Mouse (Mus musculus) neural tube, embryonic 14.5 days (tissue): Measurements from ENCODE around the gene Tm9sf3. TPM values are rescaled to one million over a fixed set of nuclear protein-coding genes. Genes with fewer than 3 reads are reported as not detected.
A peak's percentile ranks its signal among the peaks of the same experiment; 100 is the strongest.

ENCODE experiments used
- ATAC-seq: fragments of 200-750 bp; cut with Nextera tagmentation; 2 replicates; pipeline ENCODE4 v1.8.0; 2017; ENCODE audit warnings: low read depth, mild to moderate bottlenecking, moderate TSS enrichment, moderate library complexity
- H3K27ac ChIP-seq: fragments of 300-500 bp; sonication (generic); 2 replicates; pipeline ENCODE4 v1.5.1; 2014; ENCODE audit warnings: low read depth, mild to moderate bottlenecking, control low read depth, low read length, moderate library complexity, mixed read lengths
- H3K27me3 ChIP-seq: fragments of 300-500 bp; sonication (generic); 2 replicates; pipeline ENCODE4 v1.6.1; 2014; ENCODE audit warnings: low read length; ENCODE audit not compliant: control insufficient read depth, insufficient read depth
- H3K36me3 ChIP-seq: fragments of 300-500 bp; sonication (generic); 2 replicates; pipeline ENCODE4 v1.6.1; 2014; ENCODE audit warnings: low read length, mixed read lengths; ENCODE audit not compliant: control insufficient read depth, insufficient read depth
- H3K4me1 ChIP-seq: fragments of 300-500 bp; sonication (generic); 2 replicates; pipeline ENCODE4 v1.6.1; 2014; ENCODE audit warnings: low read length; ENCODE audit not compliant: control insufficient read depth, insufficient read depth
- H3K4me2 ChIP-seq: fragments of 300-500 bp; sonication (generic); 2 replicates; pipeline ENCODE4 v1.6.1; 2014; ENCODE audit warnings: mild to moderate bottlenecking, low read depth, low read length, control low read depth
- H3K4me3 ChIP-seq: fragments of 300-500 bp; sonication (generic); 2 replicates; pipeline ENCODE4 v1.5.1; 2014; ENCODE audit warnings: low read depth, low read length, control low read depth, mixed read lengths
- H3K9ac ChIP-seq: fragments of 300-500 bp; sonication (generic); replicated peaks from 2 replicates; pipeline ENCODE4 v1.6.1; 2014; ENCODE audit warnings: low read depth, mild to moderate bottlenecking, control low read depth, low read length, mixed read lengths
- H3K9me3 ChIP-seq: fragments of 300-500 bp; sonication (generic); 2 replicates; pipeline ENCODE4 v1.6.1; 2016; ENCODE audit warnings: low read length; ENCODE audit not compliant: control insufficient read depth
- WGBS: fragments of 180-500 bp; shearing (Covaris S2); extraction: QIAGEN DNeasy Blood & Tissue Kit; methylation state at CpG from one replicate; pipeline ENCODE4 v1.1.7; 2014; 5-methylcytosine and 5-hydroxymethylcytosine counted together
- polyA plus RNA-seq: library from polyadenylated mRNA; unstranded; fragments of >200 nt; fragmentation: Nextera tagmentation; extraction: Ambion mirVana; gene quantifications from 2 replicates; pipeline ENCODE4 v1.2.1, GENCODE M21; 2014

The Tm9sf3 gene
- polyA plus RNA-seq, 1 experiment from 2014 or later = 83.8 TPM

- no peak overlapping the region for H3K4me3 ChIP-seq
- H3K9ac ChIP-seq = no peak overlapping the region
- peaks cover 12% of the 10 kb centered on the region for H3K4me1 ChIP-seq
- H3K9me3 ChIP-seq = no peaks in the 10 kb centered on the region
- WGBS = 72% methylated on average over 11 of the region's 11 CpGs
- ATAC-seq = no peak
- H3K27ac ChIP-seq = no peak overlapping the region
- H3K27me3 ChIP-seq = peaks cover 4% of the 10 kb centered on the region; the same call in 1 of the 2 replicates
- H3K36me3 ChIP-seq = no peaks in the 10 kb centered on the region
- no peak overlapping the region for H3K4me2 ChIP-seq
These were observed 59.4 kb downstream of the Tm9sf3 start for GRCm38 (mm10) chr19:41204159-41205081.

GRCm38 (mm10) chr19:41197606-41198005, 66.2 kb downstream of the Tm9sf3 start:
- Histone ChIP-seq H3K9ac (no peak overlapping the region), H3K27me3 (no peaks in the 10 kb centered on the region), H3K4me1 (peaks cover under 1% of the 10 kb centered on the region; the same call in 1 of the 2 replicates), H3K27ac (no peak overlapping the region), H3K4me3 (no peak overlapping the region), H3K36me3 (no peaks in the 10 kb centered on the region), H3K4me2 (no peak overlapping the region), H3K9me3 (no peaks in the 10 kb centered on the region)
- ATAC-seq = no peak
- WGBS = 89% methylated on average over 12 of the region's 12 CpGs

GRCm38 (mm10) chr19:41193379-41193778, 70.4 kb downstream of the Tm9sf3 start:
- H3K9me3 ChIP-seq = no peaks in the 10 kb centered on the region
- no peak overlapping the region for H3K9ac ChIP-seq
- no peak overlapping the region for H3K4me3 ChIP-seq
- H3K4me1 ChIP-seq = peaks cover 14% of the 10 kb centered on the region; the same call in 1 of the 2 replicates
- no peak overlapping the region for H3K4me2 ChIP-seq
- no peak overlapping the region for H3K27ac ChIP-seq
- ATAC-seq = no peak
- H3K36me3 ChIP-seq = no peaks in the 10 kb centered on the region
- no peaks in the 10 kb centered on the region for H3K27me3 ChIP-seq
- WGBS = 75% methylated on average over 1 of the region's 1 CpGs

GRCm38 (mm10) chr19:41192953-41193352, 70.8 kb downstream of the Tm9sf3 start:
- H3K4me1 ChIP-seq = peaks cover 14% of the 10 kb centered on the region; the same call in 1 of the 2 replicates
- no peak overlapping the region for H3K4me3 ChIP-seq
- H3K27me3 ChIP-seq = no peaks in the 10 kb centered on the region
- no peaks in the 10 kb centered on the region for H3K9me3 ChIP-seq
- no peak overlapping the region for H3K4me2 ChIP-seq
- H3K9ac ChIP-seq = no peak overlapping the region
- WGBS = 30% methylated on average over 4 of the region's 4 CpGs
- 0 out of 2 replicates have a peak, but pooled peaks have one; percentile 45 for ATAC-seq
- no peak overlapping the region for H3K27ac ChIP-seq
- H3K36me3 ChIP-seq = no peaks in the 10 kb centered on the region

- H3K27ac ChIP-seq = no peak overlapping the region
- H3K9me3 ChIP-seq = no peaks in the 10 kb centered on the region
- H3K27me3 ChIP-seq = no peaks in the 10 kb centered on the region
- H3K4me3 ChIP-seq = no peak overlapping the region
- WGBS = 80% methylated on average over 9 of the region's 9 CpGs
- no peak overlapping the region for H3K9ac ChIP-seq
- H3K4me1 ChIP-seq = peaks cover 14% of the 10 kb centered on the region; the same call in 1 of the 2 replicates
- no peak overlapping the region for H3K4me2 ChIP-seq
- ATAC-seq = no peak
- no peaks in the 10 kb centered on the region for H3K36me3 ChIP-seq
These were observed 72.1 kb downstream of the Tm9sf3 start for GRCm38 (mm10) chr19:41191724-41192123.

GRCm38 (mm10) chr19:41190876-41191434, 72.8 kb downstream of the Tm9sf3 start:
- Histone ChIP-seq H3K27ac (no peak overlapping the region), H3K9me3 (no peaks in the 10 kb centered on the region), H3K27me3 (no peaks in the 10 kb centered on the region), H3K36me3 (no peaks in the 10 kb centered on the region), H3K4me1 (peaks cover 14% of the 10 kb centered on the region; the same call in 1 of the 2 replicates), H3K4me2 (no peak overlapping the region), H3K4me3 (no peak overlapping the region), H3K9ac (no peak overlapping the region)
- WGBS = 17% methylated on average over 6 of the region's 6 CpGs
- peak; percentile 29; the same call in 1 of the 2 replicates for ATAC-seq

- Histone ChIP-seq H3K9ac (no peak overlapping the region), H3K4me2 (no peak overlapping the region), H3K27ac (no peak overlapping the region), H3K4me3 (no peak overlapping the region), H3K27me3 (no peaks in the 10 kb centered on the region), H3K9me3 (no peaks in the 10 kb centered on the region), H3K36me3 (no peaks in the 10 kb centered on the region), H3K4me1 (no peaks in the 10 kb centered on the region)
- ATAC-seq = no peak
- WGBS = 68% methylated on average over 6 of the region's 6 CpGs
These were observed 86.5 kb downstream of the Tm9sf3 start for GRCm38 (mm10) chr19:41177331-41177730.

GRCm38 (mm10) chr19:41176881-41177280, 86.9 kb downstream of the Tm9sf3 start:
- Histone ChIP-seq H3K36me3 (no peaks in the 10 kb centered on the region), H3K27ac (no peak overlapping the region), H3K27me3 (no peaks in the 10 kb centered on the region), H3K4me1 (no peaks in the 10 kb centered on the region), H3K9me3 (no peaks in the 10 kb centered on the region), H3K9ac (no peak overlapping the region), H3K4me3 (no peak overlapping the region), H3K4me2 (no peak overlapping the region)
- WGBS = 83% methylated on average over 2 of the region's 2 CpGs
- no peak for ATAC-seq

- Histone ChIP-seq H3K4me2 (no peak overlapping the region), H3K4me1 (peaks cover 7% of the 10 kb centered on the region; the same call in 1 of the 2 replicates), H3K36me3 (no peaks in the 10 kb centered on the region), H3K9me3 (no peaks in the 10 kb centered on the region), H3K27ac (no peak overlapping the region), H3K4me3 (no peak overlapping the region), H3K9ac (0 out of 2 replicates have a peak overlapping the region, but pooled peaks have one; percentile 7), H3K27me3 (no peaks in the 10 kb centered on the region)
- no peak; the same call in 1 of the 2 replicates for ATAC-seq
- 56% methylated on average over 5 of the region's 5 CpGs for WGBS
These were observed 97.9 kb downstream of the Tm9sf3 start for GRCm38 (mm10) chr19:41165914-41166235.
